Mouse (Mus musculus): Measurements from ENCODE around the gene Iqsec3.

Gene Iqsec3

DNA sequence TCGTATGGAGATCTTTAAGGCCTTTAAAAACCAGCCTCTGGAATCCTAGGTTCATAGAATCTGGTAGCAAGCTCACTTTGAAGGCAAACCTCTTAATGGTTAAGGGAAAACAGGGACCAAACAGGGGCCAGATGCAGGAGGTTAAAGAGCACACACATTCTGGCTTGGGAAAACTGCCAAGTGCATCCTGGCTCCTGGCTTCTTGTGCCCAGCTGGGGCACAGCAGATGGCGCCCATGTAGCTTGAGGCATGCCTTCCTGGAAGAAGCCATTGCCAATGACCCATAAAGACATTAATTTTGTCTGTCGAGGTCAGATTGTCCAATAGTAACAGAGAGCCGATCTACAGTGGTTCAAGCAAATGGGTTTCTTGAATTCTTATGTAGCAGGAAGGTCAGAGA lies 109.5 kb downstream of the Iqsec3 start:
- DNase-seq: no peak

- DNase-seq: no peak
Measured at GRCm38 (mm10) chr6:121363061-121363460, 110.4 kb downstream of the Iqsec3 start.

GRCm38 (mm10) chr6:121357232-121357631 lies 116.2 kb downstream of the Iqsec3 start:
- DNase-seq: no peak

GRCm38 (mm10) chr6:121356041-121356440 lies 117.4 kb downstream of the Iqsec3 start:
- DNase-seq: no peak

DNA sequence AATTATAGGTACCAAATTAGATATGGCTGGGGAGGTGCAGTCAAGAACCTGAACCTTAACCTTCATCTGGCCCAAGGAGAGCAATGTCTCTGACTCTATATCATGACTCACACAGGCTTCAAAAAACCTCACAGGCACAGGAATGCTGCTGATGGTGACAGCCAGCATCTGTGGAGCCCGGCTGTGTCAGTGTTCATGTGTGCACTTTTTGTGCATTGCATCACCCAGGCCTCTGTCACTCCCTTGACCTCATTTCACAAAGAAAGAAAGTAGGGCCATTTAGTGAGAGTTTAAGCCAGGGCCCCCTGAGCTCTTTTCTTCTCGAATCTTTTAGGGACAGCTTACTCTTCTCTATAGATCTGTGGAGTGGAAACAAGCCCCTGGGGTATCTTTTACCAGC lies 121.2 kb downstream of the Iqsec3 start:
- no peak for DNase-seq

- DNase-seq: no peak
Measured at GRCm38 (mm10) chr6:121346428-121346827, 127.0 kb downstream of the Iqsec3 start.

DNA sequence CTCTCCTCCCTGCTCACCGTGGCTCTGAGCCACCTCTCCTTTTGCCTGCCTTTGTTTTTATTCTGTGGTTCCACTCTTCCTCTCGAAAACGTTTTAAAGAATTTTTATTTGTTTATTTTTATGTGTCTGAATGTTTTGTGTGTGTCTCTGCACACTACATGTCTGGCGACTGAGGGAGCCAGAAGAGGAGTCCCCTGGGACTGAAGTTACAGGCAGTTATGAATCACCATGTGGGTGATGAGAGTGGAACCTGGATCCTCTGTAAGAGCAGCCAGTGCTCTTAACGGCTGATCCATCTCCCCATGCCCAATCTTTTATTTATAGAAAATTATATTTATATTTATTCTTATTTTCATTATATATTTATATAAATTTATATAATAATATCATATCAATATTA lies 129.1 kb downstream of the Iqsec3 start:
- DNase-seq: no peak

- DNase-seq: no peak
Measured at GRCm38 (mm10) chr6:121343771-121344123, 129.7 kb downstream of the Iqsec3 start.

DNA sequence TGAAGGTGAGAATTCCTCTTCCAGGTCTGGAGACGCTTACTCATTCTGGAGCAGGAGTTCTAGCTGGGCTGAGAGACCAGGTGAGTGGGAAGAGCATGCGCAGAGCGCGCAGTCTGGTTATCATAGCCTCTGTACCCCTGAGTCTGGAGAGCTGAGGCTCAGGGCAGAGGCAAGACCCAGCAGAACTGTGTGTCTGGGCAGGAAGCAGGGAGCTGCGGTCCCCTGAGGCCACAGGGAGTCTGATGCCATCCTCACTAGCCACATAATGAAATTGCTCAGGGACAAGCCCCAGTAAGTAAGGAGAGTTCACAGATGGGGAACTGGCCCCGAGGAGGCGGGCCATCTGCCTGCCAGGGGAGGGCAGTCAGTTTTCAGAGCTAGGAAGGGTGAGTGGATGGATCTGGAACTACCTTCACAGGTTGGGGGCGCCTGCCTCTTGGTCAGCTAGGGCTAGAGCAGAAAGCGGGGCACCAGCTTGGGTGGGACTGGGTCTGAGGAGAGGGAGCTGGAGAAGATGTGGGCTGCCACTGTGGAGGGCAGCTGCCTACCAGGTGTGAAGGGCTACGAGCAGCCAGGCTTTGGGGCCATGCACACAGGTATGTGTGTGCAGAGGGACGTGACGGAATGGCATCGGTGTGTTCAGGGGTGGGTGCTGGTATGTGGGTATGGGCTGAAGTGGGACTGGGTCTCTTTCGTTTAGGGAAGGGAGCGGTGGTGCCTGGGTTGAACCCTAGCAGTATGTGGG lies 130.3 kb downstream of the Iqsec3 start, which contains the start of gene Slc6a12:
TSS of gene Slc6a12 (plus strand) at position 51 of the 745 bp plus-strand sequence.
- no peak for DNase-seq

- DNase-seq: no peak
Measured at GRCm38 (mm10) chr6:121341650-121342049, 131.8 kb downstream of the Iqsec3 start.

GRCm38 (mm10) chr6:121338519-121338896 lies 135.0 kb downstream of the Iqsec3 start:
- no peak for DNase-seq

GRCm38 (mm10) chr6:121337770-121338518 lies 135.5 kb downstream of the Iqsec3 start:
- peak; percentile 82 for DNase-seq

- DNase-seq: no peak
Measured at GRCm38 (mm10) chr6:121337229-121337628, 136.2 kb downstream of the Iqsec3 start.

GRCm38 (mm10) chr6:121336558-121336957 lies 136.9 kb downstream of the Iqsec3 start:
- no peak for DNase-seq

DNA sequence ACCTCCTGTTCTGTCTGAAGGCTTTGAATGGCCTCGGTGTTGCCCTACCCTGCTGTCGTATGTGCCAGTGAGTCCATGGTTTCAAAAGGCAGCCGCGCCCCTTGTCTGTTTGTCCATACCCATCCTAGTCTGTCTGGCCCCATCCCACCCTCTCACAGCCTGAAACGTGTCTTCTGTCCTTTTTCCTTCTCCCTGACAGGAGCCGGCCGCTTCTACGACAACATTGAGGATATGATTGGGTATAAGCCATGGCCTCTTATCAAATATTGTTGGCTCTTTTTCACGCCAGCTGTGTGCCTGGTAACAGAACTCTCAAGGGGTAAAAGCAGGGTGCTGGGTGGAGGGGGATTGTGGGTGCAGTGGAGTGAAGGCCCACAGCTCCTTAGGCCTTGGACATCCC lies 137.6 kb downstream of the Iqsec3 start:
- no peak for DNase-seq

- DNase-seq: peak; percentile 22
Measured at GRCm38 (mm10) chr6:121329848-121330508, 143.5 kb downstream of the Iqsec3 start.

- peak; percentile 31 for DNase-seq
Measured at GRCm38 (mm10) chr6:121328417-121328884, 145.0 kb downstream of the Iqsec3 start.

DNA sequence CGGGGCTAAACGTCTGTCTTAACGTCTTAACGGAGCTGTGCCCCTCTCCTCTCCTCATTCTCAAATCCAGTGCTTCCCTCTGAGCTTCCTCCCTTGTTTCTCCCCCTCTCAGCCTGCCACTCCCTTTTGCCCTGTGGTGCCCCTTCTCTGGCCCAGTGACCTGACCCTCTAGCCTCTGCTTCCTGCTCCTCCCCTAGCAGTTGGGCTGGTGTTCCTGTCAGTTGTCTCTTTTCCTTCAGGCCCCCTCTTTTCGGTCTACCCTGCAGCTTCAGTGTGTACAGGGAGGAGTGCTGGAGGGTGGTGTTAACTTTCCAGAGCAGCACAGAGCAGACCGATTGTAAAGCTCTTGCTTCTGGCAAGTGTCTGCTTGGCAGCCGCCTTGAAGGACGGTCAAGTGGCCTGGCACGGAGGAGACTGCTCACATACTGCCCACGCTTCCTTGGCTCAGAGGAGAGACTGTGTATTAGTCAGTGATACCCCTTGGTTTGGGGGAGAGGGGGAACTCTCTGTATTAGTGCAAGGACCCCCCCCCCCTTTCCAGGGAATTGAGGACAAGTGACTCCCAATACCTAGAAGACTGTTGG lies 146.9 kb downstream of the Iqsec3 start:
- DNase-seq: no peak

GRCm38 (mm10) chr6:121325740-121326139 lies 147.7 kb downstream of the Iqsec3 start:
- DNase-seq: no peak

DNA sequence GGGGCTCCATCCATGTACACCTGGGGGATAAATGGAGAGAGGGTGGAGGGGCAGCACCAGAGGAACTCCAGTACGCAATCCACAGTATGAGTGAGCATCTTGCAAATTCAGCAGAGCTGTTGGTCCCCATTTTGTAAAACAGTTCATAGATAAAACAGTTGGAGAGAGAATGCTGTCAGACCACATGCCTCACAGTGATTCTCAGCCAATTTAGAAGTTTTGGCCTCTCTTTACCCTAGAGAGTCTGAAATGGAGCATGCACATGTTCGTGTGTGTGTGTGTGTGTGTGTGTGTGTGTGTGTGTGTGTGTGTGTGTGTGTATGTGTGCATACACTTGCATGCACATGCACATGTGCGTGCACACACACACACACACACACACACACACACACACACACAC lies 148.2 kb downstream of the Iqsec3 start:
- DNase-seq: no peak
